Mouse (Mus musculus): ENCODE results near the gene Cdh5. TPM values are rescaled to one million over a fixed set of nuclear protein-coding genes. Genes with fewer than 3 reads are reported as not detected.

Cdh5 gene
- total RNA-seq, 1 experiment from 2014 or later: 137 TPM

- no peak for DNase-seq
Observed at GRCm38 (mm10) chr8:104136277-104136676, 34.9 kb downstream of the Cdh5 start.

GRCm38 (mm10) chr8:104137636-104138035 is 36.2 kb downstream of the Cdh5 start:
- no peak for DNase-seq

DNA sequence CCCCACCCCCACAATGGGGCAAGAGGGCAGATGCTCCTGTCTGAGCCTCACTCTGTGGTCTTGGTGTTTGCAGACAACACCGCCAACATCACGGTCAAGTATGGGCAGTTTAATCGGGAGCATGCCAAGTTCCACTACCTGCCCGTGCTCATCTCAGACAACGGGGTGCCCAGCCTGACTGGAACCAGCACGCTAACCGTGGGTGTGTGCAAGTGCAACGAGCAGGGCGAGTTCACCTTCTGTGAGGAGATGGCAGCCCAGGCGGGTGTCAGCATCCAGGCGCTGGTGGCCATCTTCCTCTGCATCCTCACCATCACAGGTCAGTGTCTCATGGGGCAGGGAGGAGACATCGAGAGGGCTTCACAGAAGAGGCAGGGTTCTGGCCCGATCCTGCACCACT is 39.2 kb downstream of the Cdh5 start:
- no peak for DNase-seq

DNA sequence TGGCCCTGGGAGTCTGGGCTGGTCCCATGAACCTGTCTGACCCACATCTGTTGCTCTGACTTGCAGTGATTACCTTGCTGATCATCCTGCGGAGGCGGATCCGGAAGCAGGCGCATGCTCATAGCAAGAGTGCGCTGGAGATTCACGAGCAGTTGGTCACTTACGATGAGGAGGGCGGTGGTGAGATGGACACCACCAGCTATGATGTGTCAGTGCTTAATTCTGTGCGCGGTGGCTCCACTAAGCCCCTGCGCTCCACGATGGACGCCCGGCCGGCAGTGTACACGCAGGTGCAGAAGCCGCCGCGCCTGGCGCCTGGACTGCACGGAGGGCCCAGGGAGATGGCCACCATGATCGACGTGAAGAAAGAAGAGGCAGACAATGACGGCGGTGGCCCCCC is 41.0 kb downstream of the Cdh5 start:
- no peak for DNase-seq

GRCm38 (mm10) chr8:104143379-104143778 is 42.0 kb downstream of the Cdh5 start:
- DNase-seq: peak; percentile 19

DNA sequence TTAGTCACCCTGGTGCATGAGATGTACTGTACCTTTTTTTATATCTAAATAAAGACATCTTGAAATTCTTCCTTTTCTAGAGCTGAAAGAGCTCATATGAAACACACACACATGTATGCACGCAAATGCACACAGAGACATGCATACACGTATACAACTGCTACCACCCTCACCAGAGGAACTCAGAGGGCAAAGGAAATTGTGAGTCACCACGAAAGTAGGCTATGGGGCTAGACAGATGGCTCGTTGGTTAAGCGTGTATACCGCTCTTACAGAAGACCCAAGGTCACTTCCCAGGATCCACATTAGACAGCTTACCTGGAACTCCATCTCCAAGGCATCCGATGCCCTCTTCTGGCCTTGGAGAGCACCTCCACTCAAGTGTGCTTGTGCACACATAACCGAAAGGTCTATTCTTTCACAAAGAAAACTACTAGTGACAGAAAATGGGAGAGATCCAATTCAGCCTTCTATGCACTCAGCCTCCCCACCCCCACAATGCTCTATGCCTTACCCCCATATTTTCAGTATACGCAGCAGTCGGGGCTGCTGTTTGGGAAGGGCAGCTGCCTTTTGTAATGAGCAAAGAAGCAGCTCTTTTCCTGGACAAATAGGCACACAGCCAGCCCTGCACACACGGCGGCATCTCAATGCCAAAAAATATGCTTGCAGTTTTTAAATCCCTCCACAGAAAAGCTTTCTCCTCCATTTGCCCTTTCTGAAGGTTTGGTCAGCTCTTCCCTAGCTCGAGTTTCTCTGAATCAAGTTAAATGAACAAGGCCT is 43.2 kb downstream of the Cdh5 start:
- DNase-seq: peak; percentile 16

- DNase-seq: peak; percentile 93
Observed at GRCm38 (mm10) chr8:104145981-104146689, 44.7 kb downstream of the Cdh5 start.

- DNase-seq: no peak
Observed at GRCm38 (mm10) chr8:104146717-104147494, 45.5 kb downstream of the Cdh5 start.

GRCm38 (mm10) chr8:104147947-104148346 is 46.5 kb downstream of the Cdh5 start:
- no peak for DNase-seq

DNA sequence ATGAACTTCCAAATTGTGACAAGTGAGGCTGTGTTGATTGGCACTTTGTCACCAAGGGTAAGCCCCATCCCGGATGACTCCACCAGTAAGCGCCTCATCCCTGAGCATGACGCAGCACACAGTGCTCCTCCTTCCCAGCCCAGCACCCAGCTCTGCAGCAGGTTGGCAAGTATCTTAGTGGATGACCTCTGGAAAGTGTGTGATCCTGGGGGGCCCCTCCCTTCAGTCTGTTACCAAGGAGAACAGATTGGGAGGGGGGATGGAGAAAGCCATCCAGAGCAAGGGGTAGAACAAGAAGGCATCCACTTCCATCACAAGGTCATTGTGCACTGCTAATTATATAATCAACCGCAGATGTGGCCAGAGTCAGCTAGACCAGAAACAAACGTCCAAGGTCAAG is 59.3 kb downstream of the Cdh5 start:
- no peak for DNase-seq

GRCm38 (mm10) chr8:104169461-104169860 is 68.0 kb downstream of the Cdh5 start:
- no peak for DNase-seq

DNA sequence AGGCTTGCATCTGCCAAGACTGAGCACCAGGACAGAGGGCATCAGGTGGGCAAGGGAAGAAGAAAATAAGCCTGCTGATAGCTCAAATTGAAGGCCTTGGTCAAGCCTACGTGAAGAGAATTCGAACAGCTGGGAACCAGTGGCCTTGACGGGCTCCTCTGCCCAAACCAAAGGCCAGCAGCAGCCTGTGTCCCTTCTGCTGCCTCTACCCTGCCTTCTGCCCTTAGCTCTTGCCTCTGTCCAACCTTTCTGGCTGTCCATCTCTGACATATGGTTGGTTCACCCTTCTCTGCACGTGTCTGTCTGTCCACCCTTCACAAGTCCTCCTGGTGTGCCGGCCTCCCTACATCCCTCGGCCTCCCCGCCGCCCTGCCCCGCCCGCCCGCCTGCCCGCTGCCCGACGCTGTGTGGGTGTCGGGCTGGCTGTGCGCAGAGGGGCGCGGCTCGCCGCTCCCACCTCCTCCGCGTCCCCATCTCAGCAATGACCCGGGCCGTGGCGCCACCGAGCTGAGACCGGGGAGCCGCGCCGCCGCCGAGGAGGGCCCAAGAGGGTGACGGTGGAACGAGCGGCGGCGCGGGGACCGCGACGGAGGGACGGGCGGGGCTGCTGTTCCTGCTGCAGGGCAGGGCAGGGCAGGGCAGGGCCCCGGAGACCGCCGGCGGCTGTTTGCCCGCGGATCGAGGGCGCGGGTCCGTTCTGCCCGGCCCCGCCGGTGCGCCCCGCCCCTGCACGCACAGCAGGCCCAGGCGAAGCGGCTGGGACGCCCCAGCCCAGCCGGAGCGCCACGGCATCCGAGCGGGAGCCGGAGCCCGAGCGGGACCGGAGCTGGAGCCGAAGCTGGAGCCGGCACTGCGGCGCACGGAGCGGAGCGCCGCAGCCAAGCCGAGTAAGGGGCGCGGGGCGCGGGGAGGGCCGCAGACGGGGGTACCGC is 69.0 kb downstream of the Cdh5 start, which contains the start of gene Bean1:
Gene Bean1, plus strand, starts transcription at position 325 of the 932 bp plus-strand sequence.
- peak; percentile 72 for DNase-seq

- no peak for DNase-seq
Observed at GRCm38 (mm10) chr8:104171050-104171620, 69.7 kb downstream of the Cdh5 start.

- DNase-seq: no peak
Observed at GRCm38 (mm10) chr8:104172420-104172819, 71.0 kb downstream of the Cdh5 start.

DNA sequence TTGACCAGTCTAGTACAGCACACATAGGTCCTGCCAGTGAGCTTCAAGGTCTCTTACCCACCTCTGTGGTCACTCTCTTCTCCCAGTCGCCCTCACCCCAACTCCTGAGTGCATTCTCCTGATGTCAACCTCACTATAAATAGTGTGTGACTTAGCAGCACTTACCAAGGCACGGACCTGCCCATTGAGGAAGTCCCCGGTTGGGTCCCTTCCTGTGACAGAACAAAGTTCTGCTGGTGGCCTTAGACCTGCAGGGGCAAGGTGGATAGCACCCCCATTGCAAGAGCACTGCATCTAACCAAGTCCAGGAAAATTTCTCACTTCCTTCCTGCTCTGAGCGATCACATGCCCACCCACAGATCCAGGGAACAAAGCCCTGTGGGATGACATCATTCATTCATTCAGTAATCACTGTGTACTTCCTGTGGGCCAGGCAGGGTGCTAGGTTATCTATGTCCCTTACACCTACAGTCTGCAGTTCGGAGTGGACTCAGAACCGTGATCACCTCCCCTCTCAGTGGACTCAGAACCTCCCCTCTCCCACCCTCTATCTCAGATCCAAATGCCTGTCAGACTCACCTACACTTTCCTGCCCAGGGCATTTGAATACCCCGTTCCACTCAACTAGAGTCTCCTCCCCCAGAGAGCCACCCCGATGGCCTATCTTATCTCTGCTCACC is 74.6 kb downstream of the Cdh5 start:
- DNase-seq: no peak

DNA sequence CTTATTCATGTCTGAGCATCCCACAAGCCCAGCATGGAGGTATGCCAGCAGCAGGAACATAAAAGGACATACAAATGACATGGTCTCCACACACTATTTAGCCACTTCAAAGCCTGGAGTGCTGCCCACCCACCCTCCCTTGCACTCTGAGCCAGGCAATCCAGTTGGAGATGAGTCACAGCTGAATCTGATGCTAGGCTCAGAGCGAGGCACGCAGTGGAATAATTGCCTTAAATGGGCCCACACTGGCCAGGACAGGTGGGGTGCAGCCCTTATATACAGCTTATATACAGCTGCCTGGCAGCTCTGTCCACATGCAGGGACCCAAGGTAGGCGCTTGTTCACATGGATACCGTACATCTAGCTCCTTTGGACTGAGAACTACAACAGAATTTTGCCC is 75.6 kb downstream of the Cdh5 start:
- DNase-seq: peak; percentile 24

- DNase-seq: no peak
Observed at GRCm38 (mm10) chr8:104184905-104185304, 83.5 kb downstream of the Cdh5 start.

GRCm38 (mm10) chr8:104186827-104187226 is 85.4 kb downstream of the Cdh5 start:
- no peak for DNase-seq

DNA sequence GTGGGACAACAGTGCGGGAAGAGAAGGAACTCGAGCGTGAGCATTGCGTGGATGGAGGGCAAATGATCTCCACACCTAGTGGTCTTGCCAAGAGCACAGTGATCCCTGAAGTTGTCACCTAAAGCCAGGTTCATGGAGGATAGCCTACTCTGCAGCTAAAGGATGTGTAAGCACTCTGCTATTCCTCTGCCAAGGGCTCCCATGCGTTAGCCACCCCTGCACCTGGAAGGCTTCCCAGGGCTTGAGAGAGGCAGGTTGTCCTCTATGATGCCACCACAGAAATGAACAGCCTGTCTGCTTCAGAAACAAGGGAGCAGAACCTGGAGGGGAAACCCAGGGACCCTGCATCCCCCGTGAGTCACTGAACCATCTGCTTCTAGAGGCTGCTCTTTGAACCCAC is 86.2 kb downstream of the Cdh5 start:
- no peak for DNase-seq

DNA sequence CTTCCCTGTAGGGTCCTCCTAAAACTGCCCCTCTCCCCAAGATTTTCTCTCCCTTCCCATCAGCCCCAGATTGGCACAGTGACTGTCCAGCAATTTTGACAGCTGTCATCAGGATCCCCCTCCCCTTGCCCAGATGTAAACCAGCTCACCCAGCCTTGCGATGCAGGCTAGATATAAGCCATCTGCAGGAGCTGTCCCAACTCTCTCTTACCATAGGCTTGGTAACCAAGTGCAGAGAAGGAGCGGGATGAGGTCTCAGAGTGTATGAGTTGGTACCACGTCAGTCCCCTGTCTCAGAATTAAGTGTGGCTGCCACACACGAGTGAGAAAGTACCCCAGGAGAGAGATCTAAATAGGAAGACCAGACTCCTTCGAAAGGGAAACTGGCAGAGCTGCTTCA is 87.0 kb downstream of the Cdh5 start:
- DNase-seq: no peak
